Mouse (Mus musculus): ENCODE data around the gene Zfp654.

GRCm38 (mm10) chr16:64745089-64745488, 106.4 kb downstream of the Zfp654 start:
- TF ChIP-seq GATA1 (IDR thresholded peaks at IDR 0.05; ENCODE audit: low read length) = no peak
- TF ChIP-seq TAL1 (IDR thresholded peaks at IDR 0.05; ENCODE audit: low read length) = no peak

All from erythroblast, embryonic 14.5 days (primary cell).